Mouse (Mus musculus) heart, adult 11 months (tissue): ENCODE measurements around the gene Ndrg4.

Source experiments
- DNase-seq: peaks from one replicate; pipeline ENCODE4 v3.0.0; 2022

Ndrg4 gene

DNA sequence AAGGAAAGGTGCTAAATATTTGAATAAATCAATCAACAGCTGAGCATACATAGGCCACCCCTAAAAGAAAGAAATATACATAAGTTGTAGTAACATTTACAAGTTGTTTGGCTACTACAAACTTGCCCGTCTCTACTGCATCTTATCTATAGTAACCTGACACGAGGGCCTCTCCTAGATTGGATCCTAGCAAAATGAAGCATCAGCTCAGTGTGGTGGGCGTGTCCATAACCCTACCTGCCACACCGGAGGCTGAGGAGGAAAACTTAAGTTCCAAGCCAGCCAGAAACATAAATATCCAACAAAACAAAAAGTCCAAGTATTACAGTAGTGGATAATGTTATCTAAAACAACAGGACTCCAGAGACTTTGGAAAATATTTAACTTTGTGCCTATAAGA is 50.8 kb downstream of the Ndrg4 start:
- DNase-seq = peak; percentile 36

DNA sequence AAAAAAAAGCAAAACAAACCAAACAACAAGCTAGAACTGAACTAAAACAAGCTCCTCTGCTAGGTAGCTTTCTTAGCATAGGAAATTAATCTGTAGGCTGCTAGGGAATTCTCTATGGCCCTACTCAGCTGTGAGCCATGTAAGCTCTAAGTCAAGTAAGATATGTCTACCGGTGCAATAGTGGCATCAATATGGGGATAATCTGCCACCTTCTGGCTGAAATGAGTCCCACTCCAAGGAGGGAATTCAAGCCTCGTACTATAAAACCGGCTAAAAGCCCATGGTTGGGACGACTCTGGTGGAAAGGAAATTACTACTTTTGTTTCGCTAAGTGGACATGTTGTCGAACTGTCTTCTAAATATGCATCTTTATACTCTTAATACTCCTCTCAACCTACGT is 61.8 kb downstream of the Ndrg4 start:
- peak; percentile 41 for DNase-seq

- peak; percentile 2 for DNase-seq
Measured at GRCm38 (mm10) chr8:95741732-95742131, 65.0 kb downstream of the Ndrg4 start.

DNA sequence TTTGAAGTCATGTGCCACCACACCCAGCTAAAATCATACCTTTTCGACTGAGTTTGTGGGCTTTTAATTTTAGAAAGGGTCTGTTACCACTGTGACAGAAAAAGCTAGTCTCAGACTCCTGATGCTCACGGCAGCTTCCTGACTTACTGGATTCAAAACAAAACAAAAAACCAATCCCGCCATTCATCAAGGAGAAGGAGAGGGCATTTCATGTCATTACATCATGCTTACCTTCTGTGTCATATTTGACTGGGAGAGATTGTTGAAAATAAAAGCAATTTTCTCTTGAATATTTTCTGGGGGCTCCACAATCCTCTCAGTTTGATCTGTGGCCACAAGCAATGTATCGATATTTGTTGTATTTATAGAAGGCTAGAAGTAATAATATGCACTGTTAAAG is 71.2 kb downstream of the Ndrg4 start:
- DNase-seq = no peak

DNA sequence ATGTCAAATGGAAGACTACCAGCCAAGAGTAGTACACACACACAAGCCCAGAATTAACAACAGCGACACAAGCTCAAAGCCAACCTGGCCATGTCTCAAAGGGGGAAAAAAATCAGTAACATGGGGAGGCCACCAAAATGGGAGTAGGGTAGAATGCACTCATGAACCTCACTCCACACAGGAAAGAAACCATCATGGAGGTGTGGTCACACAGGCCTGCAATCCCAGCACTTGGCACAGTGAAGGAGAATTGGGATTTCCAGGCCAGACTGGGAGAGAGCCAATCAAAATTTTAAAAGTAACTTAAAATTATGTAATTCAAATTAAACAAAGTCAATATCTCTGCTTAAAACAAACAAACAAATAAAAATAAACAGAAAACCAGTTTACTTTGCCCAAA is 75.1 kb downstream of the Ndrg4 start:
- peak; percentile 71 for DNase-seq

DNA sequence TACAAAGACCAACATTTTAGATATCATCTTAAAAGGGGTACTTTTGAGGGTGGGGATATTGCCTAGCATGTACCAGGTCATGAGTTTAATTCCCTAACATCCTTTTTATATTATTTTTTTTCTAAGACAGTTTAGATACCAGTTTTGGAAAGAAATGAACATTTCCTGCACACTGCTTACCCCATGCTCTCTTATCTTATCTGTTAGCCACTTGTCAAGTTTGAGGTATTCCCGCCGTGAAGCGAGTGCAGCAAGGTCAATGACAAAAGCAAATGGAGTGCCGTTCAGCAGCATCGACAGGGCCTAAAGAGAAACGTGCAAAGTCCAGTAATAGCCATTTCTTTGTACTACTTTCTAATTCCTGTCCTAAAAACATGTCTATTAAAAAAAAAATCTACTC is 83.5 kb downstream of the Ndrg4 start:
- DNase-seq = no peak

GRCm38 (mm10) chr8:95764133-95764532 is 87.4 kb downstream of the Ndrg4 start:
- no peak for DNase-seq
